Mouse (Mus musculus): Measurements from ENCODE around the gene Dsp.

DNA sequence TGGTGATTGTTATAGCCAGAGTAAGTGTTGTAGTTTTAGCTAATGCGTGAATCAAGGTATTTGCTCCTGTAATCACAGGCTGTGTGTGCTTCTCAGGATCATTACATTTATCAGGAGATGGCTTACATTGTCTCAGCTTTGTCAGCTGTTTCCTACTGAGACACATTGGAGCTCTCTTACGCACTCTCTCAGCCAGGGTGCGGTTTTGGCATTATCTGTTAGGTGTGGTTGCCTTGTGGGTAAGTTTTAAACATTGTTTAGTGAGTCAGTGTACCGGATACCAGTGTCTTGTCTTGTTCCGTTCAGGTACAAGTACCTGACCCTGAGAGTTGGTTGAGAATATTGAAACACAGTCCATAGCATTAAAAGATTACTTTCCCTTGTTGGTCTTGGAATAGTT is 60.0 kb downstream of the Dsp start:
- no peak for TF ChIP-seq ZNF384 (IDR thresholded peaks at IDR 0.05; ENCODE audit: low read depth, low read length)
- no peak for TF ChIP-seq CHD2 (IDR thresholded peaks at IDR 0.05; ENCODE audit: low read depth, low read length)
